Mouse (Mus musculus) liver, embryonic 15.5 days (tissue): ENCODE measurements around the gene Syne3. TPM values are rescaled to one million over a fixed set of nuclear protein-coding genes. Genes with fewer than 3 reads are reported as not detected.

Source experiments
- ATAC-seq: fragments of 200-750 bp; cut with Nextera tagmentation; 2 replicates; pipeline ENCODE4 v1.8.0; 2017; ENCODE audit warnings: moderate number of reproducible peaks, mild to moderate bottlenecking, moderate library complexity; ENCODE audit not compliant: insufficient read depth
- H3K27ac ChIP-seq: fragments of 300-500 bp; sonication (generic); replicated peaks from 2 replicates; pipeline ENCODE4 v1.5.1; 2015; ENCODE audit warnings: mild to moderate bottlenecking, inconsistent platforms
- H3K27me3 ChIP-seq: fragments of 300-500 bp; sonication (generic); 2 replicates; pipeline ENCODE4 v1.6.1; 2015; ENCODE audit warnings: mild to moderate bottlenecking, inconsistent platforms
- H3K36me3 ChIP-seq: fragments of 300-500 bp; sonication (generic); replicated peaks from 2 replicates; pipeline ENCODE4 v1.6.1; 2015; ENCODE audit warnings: moderate library complexity, mild to moderate bottlenecking, inconsistent platforms
- H3K4me1 ChIP-seq: fragments of 300-500 bp; sonication (generic); replicated peaks from 2 replicates; pipeline ENCODE4 v1.6.1; 2015; ENCODE audit warnings: inconsistent platforms
- H3K4me2 ChIP-seq: fragments of 300-500 bp; sonication (generic); 2 replicates; pipeline ENCODE4 v1.6.1; 2015; ENCODE audit warnings: moderate library complexity, mild to moderate bottlenecking, inconsistent platforms
- H3K4me3 ChIP-seq: fragments of 300-500 bp; sonication (generic); replicated peaks from 2 replicates; pipeline ENCODE4 v1.5.1; 2015; ENCODE audit warnings: mild to moderate bottlenecking, inconsistent platforms
- H3K9ac ChIP-seq: fragments of 300-500 bp; sonication (generic); 2 replicates; pipeline ENCODE4 v1.6.1; 2015; ENCODE audit warnings: moderate library complexity, mild to moderate bottlenecking, inconsistent platforms
- H3K9me3 ChIP-seq: fragments of 300-500 bp; sonication (generic); replicated peaks from 2 replicates; pipeline ENCODE4 v1.6.1; 2016; ENCODE audit warnings: inconsistent platforms
- WGBS: fragments of 180-500 bp; shearing (Covaris S2); methylation state at CpG from one replicate; pipeline ENCODE4 v1.1.7; 2015; ENCODE audit warnings: mixed read lengths; ENCODE audit not compliant: insufficient replicate concordance; 5-methylcytosine and 5-hydroxymethylcytosine counted together
- polyA plus RNA-seq: library from polyadenylated mRNA; unstranded; fragments of >200 nt; fragmentation: Nextera tagmentation; extraction: Ambion mirVana; gene quantifications from 2 replicates; pipeline ENCODE4 v1.2.1, GENCODE M21; 2015

Gene Syne3
- polyA plus RNA-seq, 1 experiment from 2014 or later = 3.0 TPM

GRCm38 (mm10) chr12:104986001-104986400, 23.6 kb downstream of the Syne3 start:
- ATAC-seq = no peak
- Histone ChIP-seq H3K4me3 (no peak overlapping the region), H3K9ac (no peak overlapping the region), H3K9me3 (no peaks in the 10 kb centered on the region), H3K4me2 (no peak overlapping the region), H3K27ac (no peak overlapping the region; the same call in 1 of the 2 replicates), H3K4me1 (peaks cover 29% of the 10 kb centered on the region), H3K36me3 (peaks cover 19% of the 10 kb centered on the region; the same call in 1 of the 2 replicates), H3K27me3 (no peaks in the 10 kb centered on the region)
- 84% methylated on average over 2 of the region's 2 CpGs for WGBS

GRCm38 (mm10) chr12:104985088-104985487, 24.5 kb downstream of the Syne3 start:
- Histone ChIP-seq H3K36me3 (peaks cover 19% of the 10 kb centered on the region; the same call in 1 of the 2 replicates), H3K4me2 (no peak overlapping the region), H3K9ac (no peak overlapping the region), H3K4me3 (no peak overlapping the region), H3K9me3 (no peaks in the 10 kb centered on the region), H3K4me1 (peaks cover 19% of the 10 kb centered on the region; the same call in 1 of the 2 replicates), H3K27me3 (no peaks in the 10 kb centered on the region), H3K27ac (no peak overlapping the region)
- no peak for ATAC-seq
- 82% methylated on average over 5 of the region's 5 CpGs for WGBS

GRCm38 (mm10) chr12:104983476-104983875, 26.1 kb downstream of the Syne3 start:
- ATAC-seq = no peak
- Histone ChIP-seq H3K36me3 (peaks cover 19% of the 10 kb centered on the region; the same call in 1 of the 2 replicates), H3K4me2 (no peak overlapping the region), H3K9ac (no peak overlapping the region), H3K9me3 (no peaks in the 10 kb centered on the region), H3K4me1 (peaks cover 19% of the 10 kb centered on the region; the same call in 1 of the 2 replicates), H3K27me3 (no peaks in the 10 kb centered on the region), H3K4me3 (no peak overlapping the region), H3K27ac (no peak overlapping the region)
- whole genome bisulfite sequencing = 67% methylated on average over 7 of the region's 7 CpGs

GRCm38 (mm10) chr12:104978943-104979723, 30.5 kb downstream of the Syne3 start:
- peaks cover 25% of the 10 kb centered on the region for H3K36me3 ChIP-seq
- H3K9me3 ChIP-seq = no peaks in the 10 kb centered on the region
- WGBS = 87% methylated on average over 22 of the region's 22 CpGs
- no peaks in the 10 kb centered on the region for H3K27me3 ChIP-seq
- ATAC-seq = no peak
- no peak overlapping the region for H3K4me3 ChIP-seq
- no peak overlapping the region for H3K27ac ChIP-seq
- H3K9ac ChIP-seq = no peak overlapping the region
- no peak overlapping the region for H3K4me2 ChIP-seq
- 0 out of 2 replicates have a peak, but pooled peaks cover 8% of the 10 kb centered on the region for H3K4me1 ChIP-seq

GRCm38 (mm10) chr12:104978420-104978819, 31.2 kb downstream of the Syne3 start:
- Histone ChIP-seq H3K27me3 (no peaks in the 10 kb centered on the region), H3K4me2 (no peak overlapping the region), H3K27ac (no peak overlapping the region), H3K4me3 (no peak overlapping the region), H3K4me1 (0 out of 2 replicates have a peak, but pooled peaks cover 3% of the 10 kb centered on the region), H3K9ac (no peak overlapping the region), H3K36me3 (peaks cover 26% of the 10 kb centered on the region), H3K9me3 (no peaks in the 10 kb centered on the region)
- 76% methylated on average over 9 of the region's 9 CpGs for WGBS
- no peak for ATAC-seq

GRCm38 (mm10) chr12:104976903-104977302, 32.7 kb downstream of the Syne3 start:
- no peaks in the 10 kb centered on the region for H3K4me1 ChIP-seq
- H3K27ac ChIP-seq = no peak overlapping the region
- no peaks in the 10 kb centered on the region for H3K9me3 ChIP-seq
- H3K27me3 ChIP-seq = no peaks in the 10 kb centered on the region
- H3K36me3 ChIP-seq = peaks cover 32% of the 10 kb centered on the region
- H3K4me2 ChIP-seq = no peak overlapping the region
- H3K9ac ChIP-seq = no peak overlapping the region
- 84% methylated on average over 7 of the region's 7 CpGs for WGBS
- H3K4me3 ChIP-seq = no peak overlapping the region
- no peak for ATAC-seq

GRCm38 (mm10) chr12:104976331-104976817, 33.2 kb downstream of the Syne3 start:
- Histone ChIP-seq H3K9ac (no peak overlapping the region), H3K9me3 (no peaks in the 10 kb centered on the region), H3K4me3 (no peak overlapping the region), H3K36me3 (peaks cover 37% of the 10 kb centered on the region), H3K4me2 (no peak overlapping the region), H3K27ac (no peak overlapping the region), H3K4me1 (no peaks in the 10 kb centered on the region), H3K27me3 (no peaks in the 10 kb centered on the region)
- no peak for ATAC-seq
- WGBS = 85% methylated on average over 8 of the region's 8 CpGs

- peaks cover 68% of the 10 kb centered on the region for H3K36me3 ChIP-seq
- no peak overlapping the region for H3K4me2 ChIP-seq
- H3K9ac ChIP-seq = no peak overlapping the region
- no peaks in the 10 kb centered on the region for H3K4me1 ChIP-seq
- H3K27ac ChIP-seq = no peak overlapping the region
- 86% methylated on average over 6 of the region's 6 CpGs for WGBS
- H3K9me3 ChIP-seq = no peaks in the 10 kb centered on the region
- no peak overlapping the region for H3K4me3 ChIP-seq
- no peaks in the 10 kb centered on the region for H3K27me3 ChIP-seq
- no peak for ATAC-seq
These were observed 36.7 kb downstream of the Syne3 start for GRCm38 (mm10) chr12:104972860-104973259.

GRCm38 (mm10) chr12:104969618-104970017, 40.0 kb downstream of the Syne3 start:
- H3K9me3 ChIP-seq = no peaks in the 10 kb centered on the region
- H3K4me3 ChIP-seq = no peak overlapping the region
- no peak overlapping the region for H3K4me2 ChIP-seq
- no peak for ATAC-seq
- WGBS = 74% methylated on average over 4 of the region's 4 CpGs
- H3K27me3 ChIP-seq = no peaks in the 10 kb centered on the region
- peaks cover 64% of the 10 kb centered on the region for H3K36me3 ChIP-seq
- H3K9ac ChIP-seq = no peak overlapping the region
- no peaks in the 10 kb centered on the region for H3K4me1 ChIP-seq
- no peak overlapping the region for H3K27ac ChIP-seq

GRCm38 (mm10) chr12:104969177-104969576, 40.4 kb downstream of the Syne3 start:
- H3K4me1 ChIP-seq = no peaks in the 10 kb centered on the region
- H3K36me3 ChIP-seq = peaks cover 60% of the 10 kb centered on the region
- H3K9ac ChIP-seq = no peak overlapping the region
- H3K27ac ChIP-seq = no peak overlapping the region
- no peak for ATAC-seq
- no peak overlapping the region for H3K4me2 ChIP-seq
- no peak overlapping the region for H3K4me3 ChIP-seq
- WGBS = 83% methylated on average over 9 of the region's 9 CpGs
- no peaks in the 10 kb centered on the region for H3K9me3 ChIP-seq
- H3K27me3 ChIP-seq = no peaks in the 10 kb centered on the region

- 73% methylated on average over 7 of the region's 7 CpGs for WGBS
- Histone ChIP-seq H3K9me3 (no peaks in the 10 kb centered on the region), H3K9ac (no peak overlapping the region), H3K27me3 (no peaks in the 10 kb centered on the region), H3K27ac (no peak overlapping the region), H3K4me3 (no peak overlapping the region), H3K4me1 (no peaks in the 10 kb centered on the region; the same call in 1 of the 2 replicates), H3K36me3 (peaks cover 67% of the 10 kb centered on the region), H3K4me2 (no peak overlapping the region)
- ATAC-seq = no peak
These were observed 44.4 kb downstream of the Syne3 start for GRCm38 (mm10) chr12:104964953-104965911.
